Mouse (Mus musculus) midbrain, embryonic 15.5 days (tissue): ENCODE measurements at regions not wholly inside any gene's neighbourhood (a gene's known extent, or its start where the extent isn't known, plus 50 kb on each side); places are given as distances from the start of the nearest gene placed in this dataset.
"Not testable (repeated sequence)": the region's sequence is repeated elsewhere in the genome, so short reads cannot be mapped to it uniquely, and the experiment has no call there.

Experiments used
- ATAC-seq: fragments of 200-750 bp; cut with Nextera tagmentation; replicated peaks from 2 replicates; pipeline ENCODE4 v1.8.0; 2017; ENCODE audit warnings: moderate TSS enrichment
- H3K27ac ChIP-seq: fragments of 300-500 bp; sonication (generic); 2 replicates; pipeline ENCODE4 v1.5.1; 2015; ENCODE audit warnings: mild to moderate bottlenecking, inconsistent platforms
- H3K27me3 ChIP-seq: fragments of 300-500 bp; sonication (generic); replicated peaks from 2 replicates; pipeline ENCODE4 v1.6.1; 2015; ENCODE audit warnings: inconsistent platforms
- H3K36me3 ChIP-seq: fragments of 300-500 bp; sonication (generic); replicated peaks from 2 replicates; pipeline ENCODE4 v1.6.1; 2015; ENCODE audit warnings: inconsistent platforms
- H3K4me1 ChIP-seq: fragments of 300-500 bp; sonication (generic); 2 replicates; pipeline ENCODE4 v1.6.1; 2015; ENCODE audit warnings: inconsistent platforms
- H3K4me2 ChIP-seq: fragments of 300-500 bp; sonication (generic); 2 replicates; pipeline ENCODE4 v1.6.1; 2015; ENCODE audit warnings: inconsistent platforms, mild to moderate bottlenecking, moderate library complexity
- H3K4me3 ChIP-seq: fragments of 300-500 bp; sonication (generic); 2 replicates; pipeline ENCODE4 v1.5.1; 2015; ENCODE audit warnings: mild to moderate bottlenecking, inconsistent platforms
- H3K9ac ChIP-seq: fragments of 300-500 bp; sonication (generic); 2 replicates; pipeline ENCODE4 v1.6.1; 2015; ENCODE audit warnings: mild to moderate bottlenecking, inconsistent platforms
- H3K9me3 ChIP-seq: fragments of 300-500 bp; sonication (generic); 2 replicates; pipeline ENCODE4 v1.6.1; 2016; ENCODE audit warnings: inconsistent platforms
- WGBS: fragments of 180-500 bp; shearing (Covaris S2); methylation state at CpG from one replicate; pipeline ENCODE4 v1.1.7; 2015; ENCODE audit warnings: mixed read lengths; 5-methylcytosine and 5-hydroxymethylcytosine counted together

DNA sequence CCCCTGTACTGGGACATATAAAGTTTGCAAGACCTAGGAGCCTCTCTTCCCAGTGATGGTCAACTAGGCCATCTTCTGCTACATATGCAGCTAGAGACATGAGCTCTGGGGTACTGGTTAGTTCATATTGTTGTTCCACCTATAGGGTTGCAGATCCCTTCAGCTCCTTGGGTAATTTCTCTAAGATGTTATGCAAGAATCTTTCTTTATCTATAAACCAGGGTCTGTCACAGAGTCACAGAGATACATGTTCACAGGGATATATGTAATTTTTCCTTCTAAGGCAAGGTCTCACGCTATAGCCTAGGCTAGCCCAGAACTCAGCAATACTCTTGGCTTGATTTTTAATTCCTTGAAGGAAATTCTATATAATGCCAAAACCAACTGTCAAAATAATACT lies 56.9 kb downstream of the Zfp36l1 start:
- not testable (repeated sequence) for H3K4me1 ChIP-seq, H3K27ac ChIP-seq, H3K27me3 ChIP-seq, H3K9ac ChIP-seq, H3K36me3 ChIP-seq, H3K4me2 ChIP-seq, ATAC-seq, H3K9me3 ChIP-seq, H3K4me3 ChIP-seq
- WGBS: 100% methylated on average over 1 of the region's 1 CpGs

DNA sequence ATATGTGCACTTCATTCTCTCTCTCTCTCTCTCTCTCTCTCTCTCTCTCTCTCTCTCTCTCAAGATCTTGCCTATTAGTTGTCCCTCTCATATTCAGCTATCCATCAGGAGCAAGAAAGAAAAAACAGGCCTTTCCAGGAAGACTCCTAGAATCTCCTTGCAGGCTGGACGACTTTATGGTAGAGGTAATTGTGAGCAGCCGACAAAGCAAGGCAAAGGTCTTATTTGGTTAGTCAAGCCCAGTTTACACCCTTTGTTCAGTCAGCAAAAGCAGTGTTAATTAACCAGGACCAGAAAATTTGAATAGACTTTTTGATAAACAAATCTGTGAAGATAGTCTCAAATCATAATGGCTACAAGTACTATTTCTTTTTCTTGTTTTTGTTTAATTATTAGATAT lies 57.4 kb downstream of the Zfp36l1 start:
- H3K9ac ChIP-seq: no peak overlapping the region
- no peaks in the 10 kb centered on the region for H3K27me3 ChIP-seq
- no peak for ATAC-seq
- no peak overlapping the region for H3K4me3 ChIP-seq
- no peaks in the 10 kb centered on the region for H3K36me3 ChIP-seq
- no peak overlapping the region for H3K27ac ChIP-seq
- no peaks in the 10 kb centered on the region for H3K9me3 ChIP-seq
- H3K4me2 ChIP-seq: no peak overlapping the region
- peaks cover 4% of the 10 kb centered on the region for H3K4me1 ChIP-seq
- WGBS: 54% methylated on average over 2 of the region's 2 CpGs

- 88% methylated on average over 3 of the region's 3 CpGs for WGBS
- H3K27me3 ChIP-seq: no peaks in the 10 kb centered on the region
- H3K4me2 ChIP-seq: no peak overlapping the region
- no peaks in the 10 kb centered on the region for H3K9me3 ChIP-seq
- no peak for ATAC-seq
- H3K4me3 ChIP-seq: no peak overlapping the region
- no peaks in the 10 kb centered on the region for H3K4me1 ChIP-seq
- H3K36me3 ChIP-seq: no peaks in the 10 kb centered on the region
- H3K9ac ChIP-seq: no peak overlapping the region
- H3K27ac ChIP-seq: no peak overlapping the region
These were observed 58.2 kb downstream of the Zfp36l1 start for GRCm38 (mm10) chr12:80054655-80055037.

- no peak for ATAC-seq
- no peak overlapping the region for H3K4me2 ChIP-seq
- no peak overlapping the region for H3K4me3 ChIP-seq
- WGBS: 85% methylated on average over 9 of the region's 9 CpGs
- H3K36me3 ChIP-seq: no peaks in the 10 kb centered on the region
- H3K27ac ChIP-seq: no peak overlapping the region
- no peaks in the 10 kb centered on the region for H3K4me1 ChIP-seq
- no peaks in the 10 kb centered on the region for H3K27me3 ChIP-seq
- H3K9me3 ChIP-seq: no peaks in the 10 kb centered on the region
- no peak overlapping the region for H3K9ac ChIP-seq
These were observed 58.7 kb downstream of the Zfp36l1 start for GRCm38 (mm10) chr12:80053902-80054654.

DNA sequence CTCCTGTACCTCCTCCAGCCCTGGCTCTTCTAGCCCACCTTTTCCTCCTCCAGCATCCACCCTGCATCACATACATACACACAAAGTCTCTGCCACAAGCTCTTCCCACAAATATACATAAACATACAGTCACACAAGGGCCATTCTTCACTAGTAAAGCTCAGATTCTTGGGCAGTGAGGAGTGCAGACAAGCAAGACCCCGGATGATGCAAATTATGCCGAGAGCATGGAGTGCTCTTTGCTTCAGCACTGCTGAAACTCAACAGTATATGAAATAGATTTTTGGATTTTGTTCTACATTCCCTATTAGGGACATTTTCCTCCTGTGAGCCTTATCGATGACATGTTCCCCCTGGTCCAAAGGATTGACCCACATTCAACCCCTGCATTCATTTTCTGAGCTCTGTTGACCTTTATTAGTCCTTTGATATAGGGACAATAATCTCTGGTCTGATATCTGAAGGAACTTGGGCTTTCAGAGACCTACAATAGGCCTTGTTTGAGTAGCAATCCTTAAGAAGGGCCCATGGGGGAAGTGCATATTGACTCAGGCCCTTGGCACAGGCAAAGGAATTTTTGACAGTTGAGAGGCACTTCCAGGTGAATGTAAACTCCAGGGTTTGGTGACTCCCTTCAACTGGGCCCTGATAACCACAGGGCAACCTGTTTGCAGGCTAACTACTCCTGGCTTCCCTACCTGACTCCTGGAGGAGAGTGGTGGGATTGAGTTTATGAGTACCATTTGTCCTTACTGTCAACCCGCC lies 64.4 kb downstream of the Zfp36l1 start:
- ATAC-seq: no peak
- no peaks in the 10 kb centered on the region for H3K9me3 ChIP-seq
- WGBS: 85% methylated on average over 4 of the region's 4 CpGs
- no peaks in the 10 kb centered on the region for H3K36me3 ChIP-seq
- no peaks in the 10 kb centered on the region for H3K4me1 ChIP-seq
- no peak overlapping the region for H3K27ac ChIP-seq
- H3K9ac ChIP-seq: no peak overlapping the region
- no peak overlapping the region for H3K4me3 ChIP-seq
- no peaks in the 10 kb centered on the region for H3K27me3 ChIP-seq
- H3K4me2 ChIP-seq: no peak overlapping the region

GRCm38 (mm10) chr12:80046625-80047303 lies 66.0 kb downstream of the Zfp36l1 start:
- 69% methylated on average over 6 of the region's 6 CpGs for WGBS
- no peak overlapping the region for H3K4me3 ChIP-seq
- no peaks in the 10 kb centered on the region for H3K9me3 ChIP-seq
- no peaks in the 10 kb centered on the region for H3K4me1 ChIP-seq
- no peaks in the 10 kb centered on the region for H3K27me3 ChIP-seq
- no peak overlapping the region for H3K4me2 ChIP-seq
- no peaks in the 10 kb centered on the region for H3K36me3 ChIP-seq
- ATAC-seq: no peak
- no peak overlapping the region for H3K9ac ChIP-seq
- no peak overlapping the region for H3K27ac ChIP-seq

GRCm38 (mm10) chr12:80041510-80042324 lies 71.1 kb downstream of the Zfp36l1 start:
- Histone ChIP-seq H3K4me2 (no peak overlapping the region), H3K4me3 (no peak overlapping the region), H3K36me3 (no peaks in the 10 kb centered on the region), H3K9ac (no peak overlapping the region), H3K9me3 (no peaks in the 10 kb centered on the region), H3K27ac (no peak overlapping the region), H3K4me1 (no peaks in the 10 kb centered on the region), H3K27me3 (no peaks in the 10 kb centered on the region)
- no peak for ATAC-seq
- WGBS: 87% methylated on average over 11 of the region's 11 CpGs

DNA sequence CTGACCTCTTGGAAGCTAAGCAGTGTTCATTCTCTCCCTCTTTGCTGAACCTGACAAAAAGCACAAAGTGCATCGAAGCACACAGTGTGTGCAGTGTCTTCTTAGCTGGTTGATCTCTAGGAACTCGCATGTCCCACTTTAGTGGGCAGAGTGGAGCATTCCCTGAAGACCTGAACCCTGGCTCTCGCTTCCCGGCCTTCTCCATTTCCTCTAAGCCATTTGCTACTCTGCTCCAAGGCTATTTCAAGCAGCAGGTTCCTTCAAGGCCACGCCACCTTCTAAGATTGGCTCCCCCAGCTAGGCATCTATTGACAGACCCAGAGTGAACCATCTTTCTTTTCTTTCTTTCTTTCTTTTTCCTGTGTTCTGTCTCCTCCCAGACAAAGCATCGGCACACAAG lies 71.8 kb downstream of the Zfp36l1 start:
- Histone ChIP-seq H3K27me3 (no peaks in the 10 kb centered on the region), H3K36me3 (no peaks in the 10 kb centered on the region), H3K9ac (no peak overlapping the region), H3K27ac (no peak overlapping the region), H3K4me2 (no peak overlapping the region), H3K4me1 (no peaks in the 10 kb centered on the region), H3K4me3 (no peak overlapping the region), H3K9me3 (no peaks in the 10 kb centered on the region)
- 86% methylated on average over 6 of the region's 6 CpGs for WGBS
- no peak for ATAC-seq

- ATAC-seq: no peak
- Histone ChIP-seq H3K27ac (no peak overlapping the region), H3K27me3 (no peaks in the 10 kb centered on the region), H3K9ac (no peak overlapping the region), H3K4me3 (no peak overlapping the region), H3K36me3 (no peaks in the 10 kb centered on the region), H3K9me3 (no peaks in the 10 kb centered on the region), H3K4me1 (no peaks in the 10 kb centered on the region), H3K4me2 (no peak overlapping the region)
- 90% methylated on average over 9 of the region's 9 CpGs for WGBS
These were observed 72.6 kb downstream of the Zfp36l1 start for GRCm38 (mm10) chr12:80040233-80040632.

DNA sequence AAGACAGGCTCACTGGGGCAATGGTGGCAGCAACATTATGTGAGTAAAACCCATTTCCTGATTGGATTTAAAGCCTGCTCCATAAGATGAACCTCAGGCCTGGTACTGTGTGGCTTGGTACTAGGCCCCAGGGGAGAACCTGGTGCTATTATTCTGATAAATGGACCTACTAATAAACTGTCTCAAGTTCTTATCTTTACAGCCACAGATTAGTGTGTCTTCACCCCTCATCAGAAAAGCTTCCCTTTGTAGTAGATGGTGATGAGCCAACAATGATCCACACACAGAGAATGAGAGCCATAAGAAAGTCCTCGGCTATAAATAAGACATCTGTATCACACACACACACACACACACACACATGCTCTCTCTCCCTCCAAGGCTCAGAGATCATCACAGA lies 73.7 kb downstream of the Zfp36l1 start:
- H3K4me1 ChIP-seq: no peaks in the 10 kb centered on the region
- no peak for ATAC-seq
- no peaks in the 10 kb centered on the region for H3K9me3 ChIP-seq
- no peak overlapping the region for H3K4me2 ChIP-seq
- WGBS: 73% methylated on average over 1 of the region's 1 CpGs
- no peak overlapping the region for H3K27ac ChIP-seq
- H3K27me3 ChIP-seq: no peaks in the 10 kb centered on the region
- H3K36me3 ChIP-seq: no peaks in the 10 kb centered on the region
- H3K9ac ChIP-seq: no peak overlapping the region
- H3K4me3 ChIP-seq: no peak overlapping the region

DNA sequence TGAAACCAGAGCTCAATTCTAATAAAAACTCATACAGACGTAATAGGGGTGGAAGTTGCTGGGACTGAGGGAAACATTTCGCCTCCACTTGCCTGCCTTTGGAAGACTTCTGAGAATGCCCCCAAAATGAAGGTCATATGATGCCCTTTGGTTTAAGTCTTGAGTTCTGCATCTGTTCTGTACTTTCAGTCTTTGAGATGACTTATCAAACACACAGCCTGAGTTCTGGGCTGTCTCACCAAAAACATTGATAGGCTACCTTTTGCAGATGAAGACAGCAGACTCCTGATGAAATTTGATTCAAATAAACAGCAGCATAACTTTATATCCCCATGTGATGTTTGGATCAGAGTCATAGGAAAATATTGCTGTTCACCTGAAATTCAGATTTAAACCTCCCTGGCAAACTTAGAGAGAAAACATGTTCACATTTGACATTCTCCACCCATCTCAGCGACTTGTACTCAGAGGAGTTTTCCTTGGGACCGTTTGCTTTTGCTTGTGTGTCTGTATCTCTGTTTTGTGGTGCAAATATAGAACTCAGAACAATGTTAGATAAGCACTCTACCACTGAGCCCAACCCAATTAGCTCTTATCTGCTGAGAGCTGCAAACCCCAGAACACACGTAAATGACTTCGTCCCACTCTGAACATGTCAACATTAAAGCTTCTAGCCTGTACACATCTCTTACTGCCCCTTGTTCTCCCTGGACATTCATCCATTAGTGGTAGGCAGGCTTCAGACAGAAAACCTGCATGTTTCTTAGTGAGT lies 77.1 kb downstream of the Zfp36l1 start:
- no peak for ATAC-seq
- Histone ChIP-seq H3K9me3 (no peaks in the 10 kb centered on the region), H3K9ac (no peak overlapping the region), H3K36me3 (no peaks in the 10 kb centered on the region), H3K4me1 (no peaks in the 10 kb centered on the region), H3K27ac (no peak overlapping the region), H3K4me3 (no peak overlapping the region), H3K27me3 (no peaks in the 10 kb centered on the region), H3K4me2 (no peak overlapping the region)
- 87% methylated on average over 6 of the region's 6 CpGs for WGBS
